Mouse (Mus musculus): ENCODE measurements around the gene Fosl2.
"Not testable (repeated sequence)": the region's sequence is repeated elsewhere in the genome, so short reads cannot be mapped to it uniquely, and the experiment has no call there.

Gene Fosl2

DNA sequence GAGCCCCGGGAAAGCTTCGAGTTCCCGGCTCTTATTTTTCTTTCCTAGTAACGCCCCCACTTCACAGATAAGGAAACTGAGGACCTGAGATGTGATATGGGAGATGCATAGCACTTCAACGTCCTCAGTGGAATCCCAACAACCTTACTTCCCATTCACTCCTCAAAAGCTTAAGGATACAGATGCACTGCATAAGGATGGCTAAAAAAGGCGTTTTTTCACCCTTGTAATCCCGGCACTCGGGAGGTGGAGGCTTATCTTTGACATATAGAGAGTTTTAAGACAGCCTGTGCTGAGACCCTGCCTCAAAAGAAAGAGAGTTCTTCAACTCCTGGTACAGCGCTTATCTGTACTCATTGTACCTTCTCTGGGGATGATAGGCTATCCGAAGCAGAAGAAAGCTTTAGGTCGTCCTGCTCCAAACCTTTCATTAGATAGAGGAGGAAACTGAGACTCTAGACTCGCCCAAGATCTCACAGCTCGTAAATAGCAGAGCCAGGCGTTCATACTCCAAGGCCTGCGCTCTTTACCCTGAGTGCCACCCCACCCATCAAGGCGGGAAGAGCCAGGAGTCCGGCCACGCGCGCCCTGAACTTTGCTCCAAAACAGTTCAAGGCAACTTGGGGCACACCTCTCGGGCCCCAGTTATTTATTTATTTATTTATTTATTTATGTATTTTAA, 1.4 kb upstream of the Fosl2 start:
- peak in 1 of 2 experiments; percentile 8 for DNase-seq (ENCODE audit: low spot score in 2 of 2)

DNA sequence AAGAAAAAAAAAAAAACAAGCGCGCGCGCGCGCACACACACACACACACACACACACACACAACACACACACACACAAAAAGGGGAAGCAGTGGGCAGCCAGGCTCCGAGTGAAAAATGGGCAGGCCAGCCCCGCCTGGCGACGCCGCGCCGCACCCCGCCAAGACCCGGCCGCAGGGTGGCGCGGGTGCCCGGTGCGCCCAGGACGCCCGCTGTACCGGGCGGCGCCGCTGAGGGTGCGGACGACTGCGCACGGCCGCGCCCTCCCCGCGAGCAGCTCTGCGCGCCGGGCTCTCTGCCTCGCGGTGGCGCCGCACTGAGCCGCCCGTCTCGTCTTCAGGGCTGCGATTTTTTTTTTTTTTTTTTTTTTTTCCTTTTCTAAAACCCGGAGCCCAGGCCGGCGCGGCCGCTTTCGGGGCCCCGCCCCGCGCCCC, 682 bp upstream of the Fosl2 start:
- peak in 1 of 2 experiments; percentile 36 for DNase-seq (ENCODE audit: low spot score in 2 of 2)

DNA sequence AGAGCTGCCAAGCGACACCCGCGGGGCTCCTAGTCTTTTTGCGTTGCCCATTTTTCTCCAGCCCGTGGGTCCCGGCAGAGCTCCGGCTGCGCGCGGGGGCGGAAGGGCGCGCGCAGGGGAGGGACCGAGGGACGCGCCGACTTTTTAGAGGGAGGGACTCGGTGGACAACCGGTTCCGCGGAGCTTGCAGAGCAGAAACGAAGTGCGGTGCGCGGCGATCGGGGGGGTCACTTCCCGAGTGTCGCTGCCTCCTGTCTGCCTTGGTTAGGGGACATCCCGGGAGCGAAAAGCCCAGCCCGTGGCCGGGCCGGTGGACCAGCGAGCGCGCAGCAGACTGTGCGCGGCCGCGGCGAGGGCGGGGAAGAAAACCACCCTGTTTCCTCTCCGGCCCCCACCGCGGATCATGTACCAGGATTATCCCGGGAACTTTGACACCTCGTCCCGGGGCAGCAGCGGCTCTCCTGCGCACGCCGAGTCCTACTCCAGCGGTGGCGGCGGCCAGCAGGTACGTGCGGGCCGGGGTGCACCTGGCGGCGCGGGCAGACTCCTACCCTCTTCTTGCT, 781 bp downstream of the Fosl2 start:
- peak; percentile 20 to 30 for DNase-seq (ENCODE audit: low spot score in 2 of 2)

DNA sequence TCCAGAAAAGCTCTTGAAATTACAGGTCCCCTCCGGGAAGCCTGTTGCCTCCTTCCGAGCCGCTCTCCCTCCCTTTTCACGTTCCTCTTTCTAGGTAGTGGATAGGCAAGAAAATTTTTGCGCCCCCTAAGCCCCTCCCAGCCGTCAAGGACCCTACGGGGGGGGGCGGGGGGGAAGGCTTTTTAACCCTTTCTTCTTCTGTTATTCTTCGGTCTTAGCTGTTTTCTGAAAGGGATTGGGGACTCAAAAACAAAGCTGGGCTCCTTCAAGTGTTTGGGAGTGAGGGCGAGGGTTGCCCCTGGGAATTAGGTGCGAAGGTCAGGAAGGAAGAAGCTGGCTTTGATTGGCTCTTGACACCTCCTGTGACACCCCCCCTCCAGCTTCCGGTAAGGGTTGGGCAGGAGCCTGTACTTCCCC, 1.5 kb downstream of the Fosl2 start:
- DNase-seq (ENCODE audit: low spot score in 2 of 2): no peak

DNA sequence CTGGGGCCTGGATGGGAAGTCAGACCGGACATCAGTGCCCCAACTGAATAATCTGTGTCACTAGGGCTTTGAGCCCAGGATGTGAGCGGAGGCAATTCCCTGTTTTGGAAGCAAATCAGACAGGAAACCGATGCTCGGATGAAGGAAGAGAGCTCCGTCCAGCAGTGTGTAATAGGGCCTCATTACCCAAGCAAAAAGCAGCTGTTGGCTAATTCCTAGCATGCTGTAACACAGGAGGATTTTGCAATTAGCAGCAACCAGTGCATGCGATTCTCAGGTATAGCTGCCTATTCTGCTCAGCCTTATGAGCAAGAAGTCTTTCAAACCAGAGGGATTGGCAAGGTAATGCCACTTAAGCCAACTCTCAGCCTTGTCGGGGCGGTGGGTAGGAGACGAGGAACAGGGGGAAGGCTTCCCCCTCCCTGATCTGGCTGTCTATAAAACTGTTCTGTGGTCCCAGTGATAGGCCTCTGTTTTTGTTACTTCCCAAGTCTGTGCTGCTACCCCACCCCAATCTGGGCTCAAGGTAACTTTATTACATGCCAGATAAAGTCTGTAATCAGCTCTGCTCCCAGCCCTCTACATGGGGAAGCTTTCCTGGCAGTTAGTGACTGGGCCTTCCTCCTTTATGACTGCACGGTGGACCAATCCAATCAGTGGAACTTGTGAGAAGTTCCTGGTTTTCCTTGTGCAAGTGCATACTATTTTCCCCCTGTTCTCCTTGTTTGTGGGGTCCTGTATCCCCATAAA, 3.0 kb downstream of the Fosl2 start:
- DNase-seq (ENCODE audit: low spot score in 2 of 2): no peak

DNA sequence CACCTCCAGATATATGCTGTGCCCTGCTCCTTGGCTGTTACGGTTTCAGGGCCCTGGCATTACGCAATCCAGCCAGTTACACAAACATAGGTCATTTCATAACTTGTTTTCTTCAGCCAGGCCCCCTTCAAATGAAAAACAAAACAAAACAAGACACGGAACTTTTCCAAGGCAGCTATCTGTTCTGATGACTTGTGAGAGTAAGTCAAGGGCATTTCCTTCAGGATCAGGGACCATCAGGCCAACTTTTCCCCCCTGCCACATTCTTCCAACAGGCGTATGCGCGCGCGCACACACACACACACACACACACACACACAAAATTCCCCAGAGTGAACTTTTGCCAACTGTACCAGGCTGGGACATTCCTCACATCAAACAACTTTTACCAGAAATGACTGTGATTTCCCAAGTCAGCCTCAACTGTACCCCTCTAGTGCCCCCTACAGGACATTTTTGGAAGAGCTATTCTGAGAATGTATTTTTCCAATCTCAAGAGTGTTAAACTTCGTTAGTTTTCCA, 4.0 kb downstream of the Fosl2 start:
- no peak for DNase-seq (ENCODE audit: low spot score in 2 of 2)

DNA sequence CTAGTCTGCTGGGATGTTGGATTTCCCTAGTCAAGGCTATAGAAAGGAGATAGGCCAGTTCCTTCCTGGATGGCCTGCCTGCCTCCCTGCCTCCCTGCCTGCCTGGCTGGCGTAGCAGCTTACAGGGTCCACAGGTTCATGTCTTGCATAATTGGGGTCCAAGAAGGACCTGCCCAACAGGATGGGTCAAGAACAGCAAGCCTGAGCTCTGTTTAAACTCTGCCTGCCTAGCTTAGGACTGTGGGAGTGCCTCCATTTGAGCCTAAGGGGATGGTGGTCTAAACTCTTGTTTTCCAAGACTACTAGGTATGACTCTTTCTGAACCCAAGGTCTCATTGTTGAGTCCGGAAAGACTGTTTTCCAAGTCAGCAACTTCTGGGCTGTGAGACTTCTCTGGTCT, 6.3 kb downstream of the Fosl2 start:
- DNase-seq (ENCODE audit: low spot score in 2 of 2): no peak

DNA sequence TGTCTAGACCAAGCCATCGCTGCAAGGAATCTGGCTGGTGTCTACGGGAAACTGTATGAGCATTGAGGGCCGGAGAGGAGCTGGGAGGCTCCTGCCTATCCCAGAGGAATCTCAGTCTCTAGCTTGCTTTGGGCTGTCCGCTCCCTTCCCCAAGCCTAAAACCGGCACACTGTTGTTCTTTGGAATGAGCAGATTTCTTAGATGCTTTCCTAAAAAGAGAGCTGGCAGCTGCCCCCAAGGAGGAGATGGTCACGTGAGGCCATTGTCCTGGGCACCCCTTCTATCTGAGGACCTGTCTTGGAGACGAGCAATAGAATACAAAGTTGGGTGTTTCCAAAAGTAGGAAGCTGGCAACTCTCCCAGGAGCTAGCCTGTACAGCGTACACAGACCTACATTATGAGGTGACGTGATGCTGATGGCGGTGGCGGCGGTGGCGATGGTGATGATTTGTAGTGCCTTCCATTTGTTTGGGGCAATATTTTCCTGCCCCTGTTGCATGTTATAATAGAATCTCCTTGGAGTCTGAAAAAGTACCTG, 7.9 kb downstream of the Fosl2 start:
- no peak for DNase-seq (ENCODE audit: low spot score in 2 of 2)

DNA sequence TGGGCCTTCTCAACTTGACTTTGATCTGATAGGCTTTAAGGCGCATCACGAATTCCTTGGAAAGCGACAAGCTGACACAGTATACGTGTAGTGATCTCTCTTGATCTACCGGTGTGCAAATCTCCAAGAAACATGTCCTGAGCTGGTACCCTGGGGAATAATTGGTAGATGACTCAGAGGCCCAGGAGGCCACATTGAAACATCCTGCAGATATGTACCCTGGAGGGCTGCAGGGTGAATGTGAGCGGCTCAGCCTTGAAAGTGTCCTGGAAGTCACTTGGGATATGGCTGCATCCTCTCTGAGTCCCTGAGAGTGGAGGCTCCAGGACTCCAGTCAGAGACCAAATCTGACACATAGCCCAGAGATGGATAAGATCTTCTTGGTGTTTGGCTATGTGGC, 10.7 kb downstream of the Fosl2 start:
- no peak for DNase-seq (ENCODE audit: low spot score in 2 of 2)

DNA sequence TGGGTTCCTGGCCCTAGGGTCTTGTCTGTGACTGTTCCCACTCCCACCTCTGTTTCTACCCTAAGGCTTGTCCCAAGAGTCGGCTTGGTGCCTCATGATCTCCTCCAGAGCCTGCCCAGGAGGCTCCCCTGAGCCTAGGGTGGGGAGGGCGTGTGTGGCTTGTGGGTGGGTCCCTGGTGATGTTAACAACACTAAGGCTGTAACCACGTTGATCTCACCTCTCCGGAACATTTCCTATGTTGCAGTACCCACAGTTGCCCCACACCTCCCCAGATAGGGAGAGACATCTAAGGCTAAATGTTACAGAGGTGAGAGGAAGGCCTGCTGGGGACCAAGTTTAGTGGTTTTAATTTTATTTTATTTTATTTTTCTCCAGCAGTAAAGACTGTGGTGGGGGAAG, 13.0 kb downstream of the Fosl2 start:
- no peak for DNase-seq (ENCODE audit: low spot score in 2 of 2)

DNA sequence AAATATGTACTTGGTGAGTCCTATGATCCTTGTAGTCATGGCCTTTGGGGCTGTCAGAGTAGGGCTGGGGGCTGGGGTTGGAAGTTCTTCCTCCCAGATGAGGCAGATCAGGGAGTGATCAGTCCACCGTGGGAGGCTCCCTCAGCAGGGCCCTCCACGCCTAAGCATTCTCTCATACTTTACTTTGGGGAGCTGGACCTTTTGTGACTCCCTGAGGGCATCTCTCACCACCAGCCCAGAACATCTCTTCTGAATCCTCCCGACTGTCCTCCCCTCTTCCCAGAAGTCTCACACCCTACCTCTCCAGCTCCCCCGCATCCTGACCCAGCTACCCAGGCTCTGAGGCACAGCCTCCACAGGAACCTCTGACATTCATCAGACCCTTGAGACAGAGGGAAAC, 15.6 kb downstream of the Fosl2 start:
- no peak for DNase-seq (ENCODE audit: low spot score in 2 of 2)

DNA sequence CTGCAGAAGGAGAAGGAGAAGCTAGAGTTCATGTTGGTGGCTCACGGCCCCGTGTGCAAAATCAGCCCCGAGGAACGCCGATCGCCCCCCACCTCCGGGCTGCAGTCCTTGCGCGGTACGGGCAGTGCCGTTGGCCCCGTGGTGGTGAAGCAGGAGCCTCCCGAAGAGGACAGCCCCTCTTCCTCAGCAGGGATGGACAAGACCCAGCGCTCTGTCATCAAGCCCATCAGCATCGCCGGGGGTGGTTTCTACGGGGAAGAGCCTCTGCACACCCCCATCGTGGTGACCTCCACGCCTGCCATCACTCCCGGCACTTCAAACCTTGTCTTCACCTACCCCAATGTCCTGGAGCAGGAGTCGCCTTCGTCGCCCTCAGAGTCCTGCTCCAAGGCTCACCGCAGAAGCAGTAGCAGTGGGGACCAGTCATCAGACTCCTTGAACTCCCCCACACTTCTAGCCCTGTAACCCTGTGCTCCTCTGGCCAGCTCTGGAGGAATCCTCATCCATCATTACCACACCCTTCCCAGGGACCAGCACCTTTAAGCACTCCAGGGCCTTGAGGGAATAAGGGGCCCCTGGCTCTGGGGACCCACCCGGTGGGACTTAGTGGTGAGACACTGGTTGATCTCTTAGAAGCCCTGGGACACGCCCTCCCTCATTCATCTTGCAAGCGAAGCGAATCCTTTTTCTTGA, 17.3 kb downstream of the Fosl2 start:
- no peak for DNase-seq (ENCODE audit: low spot score in 2 of 2)

DNA sequence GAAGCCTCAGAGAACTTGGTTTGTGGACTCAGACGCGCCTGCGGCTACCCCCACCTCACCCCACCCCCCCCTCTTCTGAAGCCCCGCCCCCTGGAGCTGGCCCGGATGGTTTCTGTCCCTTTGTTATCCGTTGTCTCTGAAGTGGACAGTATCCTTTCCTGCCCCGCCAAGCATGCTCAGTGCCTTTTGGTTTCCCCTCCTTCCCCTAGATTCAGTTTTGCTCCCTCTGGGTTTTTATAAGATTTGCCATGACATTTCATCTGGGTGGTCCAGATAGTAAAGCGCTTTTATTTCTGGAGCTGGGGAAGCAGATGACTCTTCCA, 17.8 kb downstream of the Fosl2 start:
- no peak for DNase-seq (ENCODE audit: low spot score in 2 of 2)

DNA sequence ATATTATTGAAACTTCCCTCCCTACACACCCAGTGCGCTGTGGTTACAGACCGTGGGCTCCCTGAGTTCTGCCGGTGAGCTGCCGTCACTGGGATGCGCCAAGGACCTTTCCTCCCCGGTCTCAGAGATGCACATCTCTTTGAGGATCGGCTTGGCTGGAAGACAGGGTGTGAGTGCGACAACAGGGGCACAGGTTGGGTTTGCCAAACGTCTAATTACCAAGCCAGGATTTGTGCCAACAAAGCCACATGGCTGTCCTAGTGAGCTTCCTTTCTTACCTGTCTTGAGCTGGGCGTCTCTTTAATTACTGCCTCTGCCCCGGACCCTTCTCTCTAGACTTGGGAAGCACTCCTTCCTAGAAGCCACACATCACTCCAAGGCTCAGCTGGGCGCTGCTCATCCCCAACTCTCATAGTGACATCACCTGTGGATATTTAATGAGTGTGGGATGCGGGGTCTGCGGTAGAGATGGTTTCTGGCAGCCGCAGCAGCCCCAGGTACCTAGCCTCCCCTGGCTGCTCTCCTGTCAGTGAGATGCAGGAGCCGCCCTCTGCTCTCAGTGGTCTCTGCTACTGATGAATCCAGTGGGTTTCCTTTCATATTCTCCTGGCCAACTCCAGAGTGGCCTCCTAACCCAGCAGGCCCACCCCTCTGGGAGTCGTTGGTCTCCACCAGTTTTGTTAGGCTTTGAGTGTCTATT, 18.3 kb downstream of the Fosl2 start:
- DNase-seq (ENCODE audit: low spot score in 2 of 2): no peak

DNA sequence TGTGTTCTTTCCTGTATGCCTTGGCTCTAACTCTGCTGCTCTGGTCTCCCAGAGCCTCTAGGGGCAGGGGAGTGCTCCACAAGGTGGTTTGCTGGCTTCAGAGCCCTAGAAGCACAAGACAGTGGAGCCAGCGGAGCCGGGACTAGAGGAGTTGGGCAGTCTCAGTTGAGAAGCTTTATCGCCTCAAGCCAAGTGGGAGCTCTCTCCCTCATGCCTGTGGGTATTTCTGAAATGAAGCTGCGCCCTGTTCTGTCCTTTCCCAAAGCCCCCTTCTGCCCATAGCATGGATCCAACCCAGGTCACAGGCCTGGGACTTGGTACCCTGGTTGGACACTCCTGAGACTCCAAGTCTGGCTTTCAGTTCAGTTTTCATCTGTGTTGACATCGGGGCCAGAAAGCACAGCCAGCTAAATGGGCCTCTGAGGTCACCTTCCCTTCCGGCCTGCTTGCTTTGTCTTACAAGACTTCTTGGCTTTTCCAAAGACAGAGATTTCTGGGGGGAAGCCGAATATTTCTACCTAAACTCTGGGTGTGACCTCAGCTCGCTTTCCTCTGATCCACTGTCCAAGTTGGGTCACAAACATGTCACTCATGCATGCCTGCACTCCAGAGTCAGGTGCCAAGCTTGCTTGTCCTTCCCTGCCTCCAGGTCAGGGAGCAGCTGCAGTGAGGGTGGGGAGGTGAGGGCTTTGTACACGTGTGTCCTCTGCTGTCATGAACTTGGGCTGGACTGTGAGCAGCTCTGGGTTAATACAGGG, 19.5 kb downstream of the Fosl2 start:
- no peak for DNase-seq (ENCODE audit: low spot score in 2 of 2)

DNA sequence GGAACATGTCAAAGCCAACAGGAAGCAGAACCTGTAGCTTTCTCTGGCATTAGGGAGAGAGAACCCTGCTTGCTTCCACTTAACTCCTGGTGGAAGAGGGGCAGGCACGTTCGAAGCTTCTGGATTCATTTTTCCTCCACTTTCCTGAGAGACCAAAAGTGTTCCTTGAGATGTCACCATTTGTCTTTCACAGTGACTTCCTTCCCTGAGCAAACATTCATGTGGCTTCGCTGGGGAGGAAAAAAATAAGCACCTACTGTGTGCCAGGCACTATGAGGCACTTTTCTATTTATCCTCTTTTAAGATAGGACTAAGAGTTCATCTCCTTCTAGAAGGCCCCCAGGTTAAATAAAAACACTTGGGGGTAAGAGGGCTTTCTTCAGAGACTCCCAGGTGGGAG, 20.3 kb downstream of the Fosl2 start:
- no peak for DNase-seq (ENCODE audit: low spot score in 2 of 2)

DNA sequence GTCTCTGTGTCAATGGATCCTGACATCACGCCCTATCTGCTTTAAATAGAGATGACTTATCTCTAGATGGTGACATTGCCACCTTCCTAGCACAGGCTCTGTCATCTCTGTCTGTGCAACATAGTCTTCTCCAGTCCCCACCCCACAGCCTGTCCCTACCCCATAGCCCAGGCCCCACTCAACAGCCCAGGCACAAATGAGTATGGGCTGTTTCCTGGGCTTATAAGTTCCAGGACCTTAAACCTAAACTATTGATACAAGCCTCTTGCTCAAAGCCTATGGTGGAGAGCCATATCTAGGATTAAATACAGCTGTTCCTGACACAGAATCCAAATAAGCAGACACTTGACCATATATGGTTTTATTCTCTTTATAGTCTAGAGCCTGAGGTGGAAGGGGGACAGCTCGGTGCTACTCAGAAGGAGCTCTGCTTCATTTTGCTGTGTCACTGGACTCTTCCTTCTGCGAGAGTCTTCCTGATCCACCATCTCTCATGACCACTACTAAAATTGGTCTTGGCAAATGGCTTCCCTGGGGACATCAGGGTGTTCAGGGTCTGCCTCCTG, 28.0 kb downstream of the Fosl2 start:
- DNase-seq (ENCODE audit: low spot score in 2 of 2): no peak

DNA sequence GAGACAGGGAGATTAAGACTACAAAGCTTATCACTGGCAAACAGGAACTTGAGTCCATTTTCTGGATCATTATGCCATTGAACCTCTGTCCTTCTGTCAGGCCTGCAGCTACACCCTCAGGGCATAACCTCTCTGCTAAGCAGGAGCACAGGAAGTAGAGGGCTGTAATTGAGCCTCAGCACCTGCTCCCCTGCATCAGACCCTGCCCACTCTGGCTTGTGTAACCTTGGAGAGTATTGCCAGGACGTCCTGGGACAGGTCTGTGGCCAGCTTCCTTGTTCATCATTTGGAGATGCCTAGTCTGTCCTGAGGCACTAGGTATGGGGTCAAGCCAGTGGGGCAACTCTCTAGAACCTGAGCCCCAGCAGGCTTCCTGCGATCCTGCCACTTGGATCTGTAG, 36.6 kb downstream of the Fosl2 start:
- no peak for DNase-seq (ENCODE audit: low spot score in 2 of 2)

DNA sequence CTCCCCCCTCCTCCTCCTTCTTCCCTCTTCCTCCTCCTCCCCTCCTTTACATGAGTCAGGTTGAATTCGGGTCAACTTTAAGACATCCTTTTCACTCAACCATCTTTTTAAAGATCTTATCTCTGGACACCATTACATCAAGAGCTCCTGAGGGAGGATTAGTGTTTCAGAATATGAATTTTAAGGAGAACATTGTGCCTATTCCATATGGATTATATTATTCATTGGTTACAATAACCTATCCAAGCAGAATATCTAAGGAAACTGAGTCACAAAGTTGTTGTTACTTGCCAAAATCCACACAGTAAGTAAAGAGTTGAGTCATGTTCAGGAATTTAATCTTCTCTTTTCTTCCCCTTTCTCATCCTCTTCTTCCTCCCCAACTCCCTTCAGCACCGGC, 41.2 kb downstream of the Fosl2 start:
- DNase-seq (ENCODE audit: low spot score in 2 of 2): no peak

DNA sequence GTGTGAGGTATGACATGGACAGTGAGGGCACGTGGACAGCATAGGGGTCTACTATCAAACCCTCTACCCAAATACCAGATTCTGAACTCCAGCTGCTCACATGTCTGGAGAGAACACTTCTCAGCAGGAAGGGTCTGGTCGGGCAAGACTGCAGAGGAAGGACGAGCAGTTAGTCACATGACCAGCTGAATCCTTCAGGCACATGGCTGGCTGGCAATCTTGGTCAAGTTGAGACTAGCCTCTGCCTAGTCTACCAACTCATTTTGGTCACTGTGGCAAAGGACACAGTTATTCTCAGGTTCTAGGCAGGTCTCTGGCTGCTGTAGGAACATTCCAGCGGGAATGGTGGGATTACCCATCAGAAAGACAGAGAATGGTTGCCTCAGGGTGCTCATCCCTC, 42.1 kb downstream of the Fosl2 start:
- DNase-seq (ENCODE audit: low spot score in 2 of 2): no peak

DNA sequence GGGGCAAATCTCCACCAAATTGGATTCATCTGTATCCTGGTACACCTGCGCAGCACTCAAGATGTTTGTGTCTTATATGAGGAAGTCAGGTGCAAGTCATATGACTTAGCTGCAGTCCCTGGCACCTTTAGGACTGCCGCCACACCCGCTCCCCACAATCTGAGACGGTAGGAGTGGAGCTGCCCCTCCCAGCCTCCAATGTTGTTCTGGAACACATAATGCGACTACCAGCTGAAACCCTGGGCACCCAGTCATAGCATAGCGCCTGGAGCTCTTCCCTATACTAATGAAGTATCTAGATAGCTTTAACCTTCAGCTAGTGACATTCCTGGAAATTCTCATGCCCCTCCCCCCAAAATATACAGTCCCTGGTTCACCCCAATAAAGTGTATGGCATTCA, 43.1 kb downstream of the Fosl2 start:
- not testable (repeated sequence) for DNase-seq (ENCODE audit: low spot score in 2 of 2)
